Mouse (Mus musculus) bone marrow macrophage, adult 2 months (primary cell): ENCODE data around the gene Inpp5b.

Experiments used
- CTCF ChIP-seq: IDR thresholded peaks from 2 replicates; pipeline ENCODE4 v1.5.1; 2012; ENCODE audit warnings: low read depth, mild to moderate bottlenecking, low read length, moderate library complexity
- POLR2A ChIP-seq: IDR thresholded peaks from 2 replicates; pipeline ENCODE4 v1.6.1; 2012; ENCODE audit warnings: mild to moderate bottlenecking, low read depth, low read length, borderline replicate concordance

- TF ChIP-seq POLR2A (no peak), CTCF (peak; percentile 54; the same call in 1 of the 2 replicates)
These were observed 60.1 kb downstream of the Inpp5b start, which contains the start of gene Mtf1 for GRCm38 (mm10) chr4:124801552-124802308.
